Mouse (Mus musculus) embryonic facial prominence, embryonic 10.5 days (tissue): ENCODE data around the gene Trim58. TPM values are rescaled to one million over a fixed set of nuclear protein-coding genes. Genes with fewer than 3 reads are reported as not detected.
A peak's percentile ranks its signal among the peaks of the same experiment; 100 is the strongest.

Experiments
- DNase-seq: peaks from one replicate; pipeline ENCODE4 v3.0.0-alpha.2; 2017; ENCODE audit warnings: low spot score
- H3K27ac ChIP-seq: fragments of 300-500 bp; sonication (generic); replicated peaks from 2 replicates; pipeline ENCODE4 v1.5.1; 2016; ENCODE audit warnings: mild to moderate bottlenecking
- H3K27me3 ChIP-seq: fragments of 300-500 bp; sonication (generic); replicated peaks from 2 replicates; pipeline ENCODE4 v1.6.1; 2016; ENCODE audit warnings: low read depth, mild to moderate bottlenecking; ENCODE audit not compliant: poor library complexity, severe bottlenecking
- H3K36me3 ChIP-seq: fragments of 300-500 bp; sonication (generic); replicated peaks from 2 replicates; pipeline ENCODE4 v1.6.1; 2016; ENCODE audit warnings: mild to moderate bottlenecking, moderate library complexity
- H3K4me1 ChIP-seq: fragments of 300-500 bp; sonication (generic); 2 replicates; pipeline ENCODE4 v1.6.1; 2016
- H3K4me3 ChIP-seq: fragments of 300-500 bp; sonication (generic); 2 replicates; pipeline ENCODE4 v1.5.1; 2016; ENCODE audit warnings: mild to moderate bottlenecking, moderate library complexity
- H3K9me3 ChIP-seq: fragments of 300-500 bp; sonication (generic); 2 replicates; pipeline ENCODE4 v1.6.1; 2016; ENCODE audit warnings: mild to moderate bottlenecking
- WGBS: fragments of 180-500 bp; shearing (Covaris S2); methylation state at CpG from one replicate; pipeline ENCODE4 v1.1.7; 2016; 5-methylcytosine and 5-hydroxymethylcytosine counted together
- polyA plus RNA-seq: library from polyadenylated mRNA; unstranded; fragments of >200 nt; fragmentation: Nextera tagmentation; extraction: Ambion mirVana; gene quantifications from 2 replicates; pipeline ENCODE4 v1.2.1, GENCODE M21; 2016

Gene Trim58
- 0.54 and 0.62 TPM in 2 replicates for polyA plus RNA-seq

- peak; percentile 56 for DNase-seq
- H3K27ac ChIP-seq: peak within 1 kb of the TSS; percentile 73
- no peaks in the 10 kb centered on the region for H3K36me3 ChIP-seq
Measured at GRCm38 (mm10) chr11:58640272-58640867, at the start of gene Trim58. TSS of gene Trim58 (plus strand) at chr11:58640465.

GRCm38 (mm10) chr11:58594814-58595213 is 45.5 kb upstream of the Trim58 start, which contains the start of gene Olfr324:
TSS of gene Olfr324 (plus strand) at chr11:58595114.
- Histone ChIP-seq H3K27ac (no peak within 1 kb of the TSS), H3K36me3 (no peaks in the 10 kb centered on the region), H3K4me1 (no peaks in the 10 kb centered on the region), H3K27me3 (no peaks in the 10 kb centered on the region), H3K9me3 (no peaks in the 10 kb centered on the region), H3K4me3 (no peak within 1 kb of the TSS)
- no peak for DNase-seq
- 84% methylated on average over 6 of the region's 6 CpGs for WGBS

More at GRCm38 (mm10) chr11:58640272-58640867, at the start of gene Trim58:
- peaks cover 10% of the 10 kb centered on the region for H3K4me1 ChIP-seq
- WGBS: 3% methylated on average over 34 of the region's 34 CpGs
- H3K27me3 ChIP-seq: peaks cover 52% of the 10 kb centered on the region
- no peaks in the 10 kb centered on the region for H3K9me3 ChIP-seq
- H3K4me3 ChIP-seq: peak within 1 kb of the TSS; percentile 60

GRCm38 (mm10) chr11:58597837-58598236 is 42.4 kb upstream of the Trim58 start:
- no peak overlapping the region for H3K4me3 ChIP-seq
- no peaks in the 10 kb centered on the region for H3K4me1 ChIP-seq
- H3K9me3 ChIP-seq: no peaks in the 10 kb centered on the region
- no peak for DNase-seq
- no peak overlapping the region for H3K27ac ChIP-seq
- no peaks in the 10 kb centered on the region for H3K27me3 ChIP-seq
- 85% methylated on average over 13 of the region's 13 CpGs for WGBS
- H3K36me3 ChIP-seq: no peaks in the 10 kb centered on the region

DNA sequence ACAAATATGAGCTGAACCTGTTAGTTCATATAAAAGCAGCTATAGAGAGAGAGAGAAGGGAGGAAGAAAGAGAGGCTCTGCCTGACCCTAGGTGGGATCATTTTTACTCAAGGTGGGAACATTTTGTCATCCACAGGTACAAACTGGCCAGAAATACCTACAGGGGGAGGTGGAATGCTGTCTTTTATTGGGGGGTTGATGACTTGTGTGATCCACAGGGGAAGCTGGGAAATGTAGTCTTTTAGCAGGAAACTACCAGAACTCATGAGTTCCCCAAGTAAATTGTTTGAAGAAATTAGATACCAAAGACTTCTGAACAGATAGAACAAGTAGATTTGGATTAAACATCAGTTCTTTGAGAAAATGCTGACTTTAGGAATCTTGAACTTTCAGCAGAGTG is 38.2 kb upstream of the Trim58 start:
- no peak for DNase-seq
- Histone ChIP-seq H3K4me3 (no peak overlapping the region), H3K27ac (no peak overlapping the region), H3K9me3 (no peaks in the 10 kb centered on the region), H3K4me1 (no peaks in the 10 kb centered on the region), H3K36me3 (no peaks in the 10 kb centered on the region), H3K27me3 (no peaks in the 10 kb centered on the region)

GRCm38 (mm10) chr11:58602800-58603560 is 37.3 kb upstream of the Trim58 start:
- H3K27ac ChIP-seq: no peak overlapping the region

GRCm38 (mm10) chr11:58604688-58605087 is 35.6 kb upstream of the Trim58 start:
- Histone ChIP-seq H3K36me3 (no peaks in the 10 kb centered on the region), H3K27me3 (no peaks in the 10 kb centered on the region), H3K4me3 (no peak overlapping the region), H3K9me3 (no peaks in the 10 kb centered on the region), H3K27ac (no peak overlapping the region), H3K4me1 (0 out of 2 replicates have a peak, but pooled peaks cover 5% of the 10 kb centered on the region)
- 76% methylated on average over 2 of the region's 2 CpGs for WGBS
- DNase-seq: no peak

More at GRCm38 (mm10) chr11:58602800-58603560, 37.3 kb upstream of the Trim58 start:
- H3K4me3 ChIP-seq: no peak overlapping the region
- H3K4me1 ChIP-seq: no peaks in the 10 kb centered on the region
- H3K9me3 ChIP-seq: no peaks in the 10 kb centered on the region
- no peak for DNase-seq
- no peaks in the 10 kb centered on the region for H3K27me3 ChIP-seq
- WGBS: 80% methylated on average over 6 of the region's 6 CpGs
- no peaks in the 10 kb centered on the region for H3K36me3 ChIP-seq

DNA sequence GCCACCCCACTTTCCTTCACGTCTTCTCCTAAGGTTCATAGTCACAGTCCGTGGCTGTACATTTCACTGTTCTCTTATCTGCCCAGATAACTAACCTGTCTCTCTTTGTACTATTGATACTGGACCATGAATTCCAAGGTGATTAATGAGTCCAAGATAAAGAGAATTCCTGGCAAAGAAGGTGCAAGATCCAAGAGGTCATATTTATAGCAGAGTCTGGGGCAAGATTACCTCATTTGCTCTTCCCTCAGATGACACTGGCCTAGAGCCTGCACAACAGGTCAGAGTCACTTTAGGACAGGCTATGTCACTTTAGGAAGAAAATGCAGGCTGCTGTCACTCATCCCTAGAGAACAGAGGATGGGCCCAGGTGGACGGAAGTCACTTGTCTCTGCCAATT is 35.0 kb upstream of the Trim58 start:
- no peak overlapping the region for H3K27ac ChIP-seq
- no peaks in the 10 kb centered on the region for H3K36me3 ChIP-seq
- H3K4me1 ChIP-seq: 0 out of 2 replicates have a peak, but pooled peaks cover 5% of the 10 kb centered on the region
- H3K27me3 ChIP-seq: no peaks in the 10 kb centered on the region
- WGBS: 88% methylated on average over 3 of the region's 3 CpGs
- H3K4me3 ChIP-seq: no peak overlapping the region
- H3K9me3 ChIP-seq: no peaks in the 10 kb centered on the region
- no peak for DNase-seq

GRCm38 (mm10) chr11:58606177-58606919 is 33.9 kb upstream of the Trim58 start:
- 0 out of 2 replicates have a peak, but pooled peaks cover 5% of the 10 kb centered on the region for H3K4me1 ChIP-seq
- H3K4me3 ChIP-seq: no peak overlapping the region
- H3K27me3 ChIP-seq: no peaks in the 10 kb centered on the region
- no peak for DNase-seq
- 89% methylated on average over 12 of the region's 12 CpGs for WGBS
- H3K27ac ChIP-seq: no peak overlapping the region
- H3K36me3 ChIP-seq: no peaks in the 10 kb centered on the region
- H3K9me3 ChIP-seq: no peaks in the 10 kb centered on the region

DNA sequence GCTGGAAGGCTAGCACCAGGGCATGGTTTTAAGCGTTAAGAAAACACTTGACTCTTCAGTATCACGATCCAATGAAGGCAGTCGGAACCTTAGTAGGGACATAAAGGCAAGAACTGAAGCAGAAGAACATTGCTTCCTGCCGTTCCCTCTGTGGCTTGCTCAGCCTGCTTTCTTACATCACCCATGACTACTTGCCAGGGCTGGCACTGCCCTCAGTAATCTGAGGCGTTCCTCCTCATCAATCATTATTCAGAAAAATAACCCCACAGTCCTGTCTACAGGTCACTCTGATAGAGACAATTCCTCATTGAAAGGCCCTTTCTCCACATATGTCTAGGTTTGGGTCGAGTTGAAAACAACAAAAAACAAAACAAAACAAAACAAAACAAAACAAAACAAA is 33.2 kb upstream of the Trim58 start:
- WGBS: 86% methylated on average over 6 of the region's 6 CpGs
- Histone ChIP-seq H3K27ac (no peak overlapping the region), H3K4me3 (no peak overlapping the region), H3K36me3 (no peaks in the 10 kb centered on the region), H3K9me3 (no peaks in the 10 kb centered on the region), H3K27me3 (no peaks in the 10 kb centered on the region), H3K4me1 (0 out of 2 replicates have a peak, but pooled peaks cover 5% of the 10 kb centered on the region)
- no peak for DNase-seq

- H3K36me3 ChIP-seq: no peaks in the 10 kb centered on the region
- 0 out of 2 replicates have a peak, but pooled peaks cover 5% of the 10 kb centered on the region for H3K4me1 ChIP-seq
- H3K4me3 ChIP-seq: no peak overlapping the region
- DNase-seq: no peak
- no peaks in the 10 kb centered on the region for H3K9me3 ChIP-seq
- H3K27me3 ChIP-seq: no peaks in the 10 kb centered on the region
- 81% methylated on average over 3 of the region's 3 CpGs for WGBS
- H3K27ac ChIP-seq: no peak overlapping the region
Measured at GRCm38 (mm10) chr11:58613359-58613758, 26.9 kb upstream of the Trim58 start.

GRCm38 (mm10) chr11:58614526-58614925 is 25.7 kb upstream of the Trim58 start:
- H3K36me3 ChIP-seq: no peaks in the 10 kb centered on the region
- H3K4me1 ChIP-seq: 0 out of 2 replicates have a peak, but pooled peaks cover under 1% of the 10 kb centered on the region
- H3K27me3 ChIP-seq: no peaks in the 10 kb centered on the region
- H3K4me3 ChIP-seq: no peak overlapping the region
- no peak overlapping the region for H3K27ac ChIP-seq
- no peak for DNase-seq
- H3K9me3 ChIP-seq: no peaks in the 10 kb centered on the region

DNA sequence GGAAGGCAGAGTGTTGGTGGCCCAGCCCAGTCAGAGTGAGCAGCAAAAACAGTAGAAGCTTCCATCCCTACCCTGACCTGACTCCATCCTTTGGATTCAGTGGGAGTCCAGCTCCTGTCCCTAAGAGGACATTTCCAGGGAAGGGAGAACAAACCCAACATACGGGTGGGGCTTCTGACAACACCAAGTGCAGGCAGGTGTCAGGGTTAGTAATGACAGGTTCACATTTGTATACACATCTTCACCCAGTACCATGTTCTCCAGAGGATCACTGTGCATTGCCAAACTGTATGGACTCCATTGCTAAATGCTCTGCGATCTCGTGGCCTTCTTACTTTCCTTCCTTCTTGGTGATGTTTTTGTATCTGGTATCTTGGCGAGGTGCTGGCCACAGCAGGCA is 24.3 kb upstream of the Trim58 start, which contains the start of gene 2210407C18Rik:
Gene 2210407C18Rik (minus strand): TSS at position 101 of the 400 bp plus-strand sequence.
- Histone ChIP-seq H3K4me1 (no peaks in the 10 kb centered on the region), H3K4me3 (no peak within 1 kb of the TSS), H3K9me3 (no peaks in the 10 kb centered on the region), H3K27me3 (no peaks in the 10 kb centered on the region), H3K27ac (no peak within 1 kb of the TSS), H3K36me3 (no peaks in the 10 kb centered on the region)
- WGBS: 91% methylated on average over 4 of the region's 4 CpGs
- DNase-seq: no peak
